Mouse (Mus musculus) midbrain, postnatal 0 days (tissue): ENCODE data around the gene Rab3b. TPM values are rescaled to one million over a fixed set of nuclear protein-coding genes. Genes with fewer than 3 reads are reported as not detected.

Experiments
- ATAC-seq: fragments of 200-750 bp; cut with Nextera tagmentation; 2 replicates; pipeline ENCODE4 v1.8.0; 2017; ENCODE audit warnings: moderate number of reproducible peaks, mild to moderate bottlenecking, moderate TSS enrichment, moderate library complexity; ENCODE audit not compliant: low FRiP score
- DNase-seq: peaks from one replicate; pipeline ENCODE4 v3.0.0-alpha.2; 2015; ENCODE audit warnings: low spot score
- H3K27ac ChIP-seq: fragments of 300-500 bp; sonication (generic); 2 replicates; pipeline ENCODE4 v1.5.1; 2014; ENCODE audit warnings: low read depth, mild to moderate bottlenecking, low read length, mixed read lengths
- H3K27me3 ChIP-seq: fragments of 300-500 bp; sonication (generic); 2 replicates; pipeline ENCODE4 v1.6.1; 2014; ENCODE audit warnings: low read length, control low read depth, mixed read lengths; ENCODE audit not compliant: insufficient read depth
- H3K36me3 ChIP-seq: fragments of 300-500 bp; sonication (generic); 2 replicates; pipeline ENCODE4 v1.6.1; 2014; ENCODE audit warnings: low read length, control low read depth, mixed read lengths; ENCODE audit not compliant: insufficient read depth
- H3K4me1 ChIP-seq: fragments of 300-500 bp; sonication (generic); 2 replicates; pipeline ENCODE4 v1.6.1; 2014; ENCODE audit warnings: mild to moderate bottlenecking, control low read depth, antibody characterized with exemption, low read length, mixed read lengths; ENCODE audit not compliant: insufficient read depth
- H3K4me2 ChIP-seq: fragments of 300-500 bp; sonication (generic); 2 replicates; pipeline ENCODE4 v1.6.1; 2014; ENCODE audit warnings: low read depth, mild to moderate bottlenecking, low read length, mixed read lengths; ENCODE audit not compliant: poor library complexity, severe bottlenecking
- H3K4me3 ChIP-seq: fragments of 300-500 bp; sonication (generic); 2 replicates; pipeline ENCODE4 v1.5.1; 2014; ENCODE audit warnings: low read depth, mild to moderate bottlenecking, low read length, moderate library complexity
- H3K9ac ChIP-seq: fragments of 300-500 bp; sonication (generic); replicated peaks from 2 replicates; pipeline ENCODE4 v1.6.1; 2014; ENCODE audit warnings: mild to moderate bottlenecking, low read length, moderate library complexity, mixed read lengths; ENCODE audit not compliant: poor library complexity, severe bottlenecking
- H3K9me3 ChIP-seq: fragments of 300-500 bp; sonication (generic); 2 replicates; pipeline ENCODE4 v1.6.1; 2016; ENCODE audit warnings: low read length, control low read depth
- CTCF ChIP-seq: IDR thresholded peaks from 2 replicates; pipeline ENCODE4 v1.5.1; 2016; ENCODE audit warnings: antibody characterized with exemption, mild to moderate bottlenecking
- WGBS: fragments of 180-500 bp; shearing (Covaris S2); extraction: QIAGEN DNeasy Blood & Tissue Kit; methylation state at CpG from one replicate; pipeline ENCODE4 v1.1.7; 2014; 5-methylcytosine and 5-hydroxymethylcytosine counted together
- polyA plus RNA-seq: library from polyadenylated mRNA; unstranded; fragments of >200 nt; fragmentation: Nextera tagmentation; extraction: Ambion mirVana; gene quantifications from 2 replicates; pipeline ENCODE4 v1.2.1, GENCODE M21; 2015
- total RNA-seq: library from RNA; depleted of rRNA; stranded (reverse); fragments of >200 nt; gene quantifications from 2 replicates; pipeline ENCODE4 v1.2.3, GENCODE M21; 2014

The Rab3b gene
- total and polyA plus RNA-seq, 2 experiments from 2014 or later, result 94.5 to 316 TPM

DNA sequence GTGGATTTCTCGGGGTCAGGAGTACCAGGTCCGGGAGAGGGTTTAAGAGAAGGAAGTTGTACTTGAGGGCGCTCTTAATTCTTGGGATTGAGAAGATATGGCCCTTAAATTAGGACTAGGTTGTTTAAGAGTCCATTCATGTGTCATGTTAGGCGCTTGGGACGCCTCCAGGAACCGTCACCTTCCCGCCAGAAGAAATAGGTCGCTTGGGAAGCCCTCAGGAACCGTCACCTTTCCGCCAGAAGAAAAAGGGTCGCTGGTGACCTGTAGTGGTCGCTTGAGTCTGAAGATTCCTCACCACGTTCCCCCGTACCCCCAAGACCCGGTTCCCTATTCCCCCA is 43.9 kb upstream of the Rab3b start:
- WGBS, result 1% methylated on average over 15 of the region's 15 CpGs
- no peaks in the 10 kb centered on the region for H3K36me3 ChIP-seq
- H3K27me3 ChIP-seq, result no peaks in the 10 kb centered on the region
- H3K9me3 ChIP-seq, result no peaks in the 10 kb centered on the region
- peak overlapping the region; percentile 99 for H3K9ac ChIP-seq
- H3K4me3 ChIP-seq, result peak overlapping the region; percentile 95
- peak; percentile 3 for DNase-seq
- no peak for TF ChIP-seq CTCF
- no peaks in the 10 kb centered on the region; the same call in 1 of the 2 replicates for H3K4me1 ChIP-seq
- peak overlapping the region; percentile 81 for H3K4me2 ChIP-seq
- H3K27ac ChIP-seq, result peak overlapping the region; percentile 99
- no peak for ATAC-seq

DNA sequence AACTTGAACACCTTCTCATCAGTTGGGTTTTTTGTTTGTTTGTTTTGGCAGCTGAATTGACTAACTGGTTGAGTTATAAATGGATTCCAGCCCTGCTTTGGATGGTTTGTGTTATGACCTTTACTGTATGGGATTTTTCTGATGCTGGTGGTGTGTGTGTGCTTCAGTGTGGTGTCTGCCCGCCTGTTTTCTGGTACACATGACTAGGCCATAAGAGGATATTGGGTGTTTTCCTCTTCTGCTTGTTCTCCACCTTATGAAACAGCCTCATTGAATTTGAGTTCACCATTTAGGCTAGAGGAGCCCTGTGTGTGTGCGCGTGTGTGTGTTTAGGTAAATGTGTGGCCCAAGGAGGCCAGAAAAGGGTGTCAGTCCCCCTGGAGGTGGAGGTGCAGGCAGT is 43.4 kb upstream of the Rab3b start:
- 64% methylated on average over 3 of the region's 3 CpGs for WGBS
- Histone ChIP-seq H3K4me2 (peak overlapping the region; percentile 81), H3K4me1 (no peaks in the 10 kb centered on the region; the same call in 1 of the 2 replicates), H3K36me3 (no peaks in the 10 kb centered on the region), H3K27me3 (no peaks in the 10 kb centered on the region), H3K4me3 (peak overlapping the region; percentile 95), H3K27ac (no peak overlapping the region; the same call in 1 of the 2 replicates), H3K9ac (peak overlapping the region; percentile 99; the same call in 1 of the 2 replicates), H3K9me3 (no peaks in the 10 kb centered on the region)
- TF ChIP-seq CTCF, result no peak
- ATAC-seq, result no peak
- no peak for DNase-seq

DNA sequence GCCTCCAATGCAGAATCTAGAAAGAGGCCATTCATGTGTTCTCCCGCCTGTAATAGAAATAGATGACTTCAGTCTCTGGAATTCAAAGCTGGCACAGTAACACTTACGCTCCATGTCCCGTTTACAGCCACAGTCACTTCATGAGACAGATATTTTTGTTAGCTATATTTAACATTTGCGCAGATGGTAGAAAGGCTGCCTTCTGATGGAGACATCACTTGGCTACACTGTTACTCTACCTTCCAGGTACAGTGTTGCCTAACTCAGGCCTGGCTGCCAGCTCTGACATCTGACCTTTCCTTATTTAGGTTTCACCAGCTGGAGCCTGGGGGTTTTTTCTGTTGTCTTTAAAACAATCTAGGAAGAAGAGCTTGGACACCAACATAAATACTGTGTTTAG is 40.8 kb upstream of the Rab3b start:
- Histone ChIP-seq H3K27ac (no peak overlapping the region), H3K9me3 (no peaks in the 10 kb centered on the region), H3K4me2 (no peak overlapping the region), H3K36me3 (no peaks in the 10 kb centered on the region), H3K4me3 (no peak overlapping the region), H3K4me1 (no peaks in the 10 kb centered on the region), H3K9ac (no peak overlapping the region), H3K27me3 (no peaks in the 10 kb centered on the region)
- DNase-seq (no peak), ATAC-seq (no peak)
- no peak for TF ChIP-seq CTCF
- WGBS, result 95% methylated on average over 4 of the region's 4 CpGs

- DNase-seq (no peak), ATAC-seq (no peak)
- H3K9me3 ChIP-seq, result no peaks in the 10 kb centered on the region
- H3K4me3 ChIP-seq, result no peak overlapping the region
- 92% methylated on average over 7 of the region's 7 CpGs for WGBS
- H3K4me2 ChIP-seq, result no peak overlapping the region
- no peak for TF ChIP-seq CTCF
- H3K4me1 ChIP-seq, result no peaks in the 10 kb centered on the region
- H3K27me3 ChIP-seq, result no peaks in the 10 kb centered on the region
- no peak overlapping the region for H3K9ac ChIP-seq
- no peaks in the 10 kb centered on the region for H3K36me3 ChIP-seq
- H3K27ac ChIP-seq, result no peak overlapping the region
These were observed 36.8 kb upstream of the Rab3b start for GRCm38 (mm10) chr4:108841920-108842578.

DNA sequence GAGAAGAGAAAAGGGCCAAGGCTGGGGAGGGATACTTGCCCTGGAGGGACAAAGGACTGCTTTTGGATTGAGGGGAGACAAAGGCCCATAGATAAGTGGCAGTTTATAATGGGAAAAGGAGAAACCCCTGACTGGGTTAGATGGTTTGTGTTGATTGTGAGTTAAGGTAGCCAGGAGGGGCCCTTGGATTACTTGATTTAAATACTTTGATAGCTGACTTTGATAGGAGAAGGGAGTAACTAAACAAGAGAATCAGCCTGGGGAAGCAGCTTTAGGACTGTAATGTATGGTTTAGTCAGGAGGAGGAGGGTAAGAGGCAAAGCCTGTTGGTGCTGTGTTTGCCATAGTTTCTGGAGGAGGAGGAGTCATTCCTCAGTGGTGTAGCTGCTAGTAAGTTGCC is 35.5 kb upstream of the Rab3b start:
- Histone ChIP-seq H3K36me3 (no peaks in the 10 kb centered on the region), H3K27ac (no peak overlapping the region), H3K4me1 (no peaks in the 10 kb centered on the region), H3K9ac (no peak overlapping the region), H3K27me3 (no peaks in the 10 kb centered on the region), H3K9me3 (no peaks in the 10 kb centered on the region), H3K4me3 (no peak overlapping the region), H3K4me2 (no peak overlapping the region)
- TF ChIP-seq CTCF, result no peak
- ATAC-seq (no peak), DNase-seq (no peak)

DNA sequence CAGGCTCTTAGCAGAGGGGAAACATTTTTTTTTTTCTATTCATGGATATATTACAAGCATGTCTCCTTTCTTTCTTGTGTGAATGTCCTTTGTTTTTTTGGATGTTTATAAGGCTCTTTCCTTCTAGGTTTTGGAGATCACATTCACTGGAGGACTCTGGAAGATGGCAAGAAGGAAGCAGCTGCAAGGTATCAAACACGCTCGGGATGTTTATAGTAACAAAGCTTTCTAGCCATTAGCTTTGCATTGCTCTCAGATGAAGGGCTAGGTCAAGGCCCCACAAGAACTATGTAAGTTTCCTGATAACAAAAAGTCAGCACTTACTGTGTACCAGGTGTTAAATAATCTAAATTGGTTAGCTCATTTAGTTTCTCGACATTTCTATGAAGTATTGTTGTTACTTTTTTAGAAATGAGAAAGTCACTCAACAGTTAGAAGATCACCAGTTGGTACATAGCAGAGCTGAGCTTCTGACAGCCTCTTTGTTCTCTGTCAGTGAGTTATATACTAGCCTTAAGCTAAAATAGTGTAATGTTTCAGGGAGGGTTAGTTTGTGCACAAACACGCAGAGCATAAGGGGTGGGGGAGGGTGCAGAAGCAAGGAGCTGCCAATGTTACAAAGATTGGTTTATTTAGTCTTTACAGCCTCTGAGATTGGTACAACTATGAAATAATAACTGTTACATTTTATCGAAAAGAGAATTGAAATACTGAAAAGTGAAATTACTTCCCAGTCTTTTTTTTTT is 32.9 kb upstream of the Rab3b start:
- Histone ChIP-seq H3K4me1 (peaks cover 11% of the 10 kb centered on the region; the same call in 1 of the 2 replicates), H3K36me3 (no peaks in the 10 kb centered on the region), H3K27ac (no peak overlapping the region), H3K4me3 (no peak overlapping the region), H3K27me3 (no peaks in the 10 kb centered on the region), H3K9me3 (no peaks in the 10 kb centered on the region), H3K4me2 (no peak overlapping the region), H3K9ac (no peak overlapping the region)
- ATAC-seq, result no peak
- no peak for DNase-seq
- WGBS, result 92% methylated on average over 5 of the region's 5 CpGs
- no peak for TF ChIP-seq CTCF
